Mouse (Mus musculus): ENCODE results near the gene Cd80. TPM values are rescaled to one million over a fixed set of nuclear protein-coding genes. Genes with fewer than 3 reads are reported as not detected.

Cd80 gene
- polyA plus RNA-seq, 1 experiment from 2014 or later: 0.73 TPM

Other genes with a start within 250 kb of the Cd80 start
- not detected in 2 replicates for gene Nr1i2, start 160.7 kb upstream of the Cd80 start, polyA plus RNA-seq (2014; fragmentation: Nextera tagmentation; extraction: Ambion mirVana)
- gene Maats1, start 113.4 kb upstream of the Cd80 start, polyA plus RNA-seq (2014; fragmentation: Nextera tagmentation; extraction: Ambion mirVana): 0.39 and 0.41 TPM in 2 replicates
- gene Cox17, start 108.6 kb upstream of the Cd80 start, polyA plus RNA-seq (2014; fragmentation: Nextera tagmentation; extraction: Ambion mirVana): 118 and 119 TPM in 2 replicates
- not detected in 2 replicates for gene Gm21987, start 108.5 kb upstream of the Cd80 start, polyA plus RNA-seq (2014; fragmentation: Nextera tagmentation; extraction: Ambion mirVana)
- gene Popdc2, start 93.4 kb upstream of the Cd80 start, polyA plus RNA-seq (2014; fragmentation: Nextera tagmentation; extraction: Ambion mirVana): 0.56 and 1.4 TPM in 2 replicates
- gene Pla1a, start 22.4 kb upstream of the Cd80 start, polyA plus RNA-seq (2014; fragmentation: Nextera tagmentation; extraction: Ambion mirVana): 0.15 and 0.25 TPM in 2 replicates
- gene Adprh, start 2.9 kb upstream of the Cd80 start, polyA plus RNA-seq (2014; fragmentation: Nextera tagmentation; extraction: Ambion mirVana): 135 and 137 TPM in 2 replicates
- 30.2 and 31.3 TPM in 2 replicates for gene Timmdc1, start 67.1 kb downstream of the Cd80 start, polyA plus RNA-seq (2014; fragmentation: Nextera tagmentation; extraction: Ambion mirVana)
- 72.4 and 75.5 TPM in 2 replicates for gene Poglut1, start 94.7 kb downstream of the Cd80 start, polyA plus RNA-seq (2014; fragmentation: Nextera tagmentation; extraction: Ambion mirVana)
- 77.6 and 85.0 TPM in 2 replicates for gene Tmem39a, start 103.1 kb downstream of the Cd80 start, polyA plus RNA-seq (2014; fragmentation: Nextera tagmentation; extraction: Ambion mirVana)

Measured in forebrain, embryonic 11.5 days (tissue).